Mouse (Mus musculus) embryo, embryonic 11 days (tissue): ENCODE data around the gene Acbd4.

Experiments
- DNase-seq: peaks from one replicate; pipeline ENCODE4 v3.0.0-alpha.2; 2015

The Acbd4 gene

DNA sequence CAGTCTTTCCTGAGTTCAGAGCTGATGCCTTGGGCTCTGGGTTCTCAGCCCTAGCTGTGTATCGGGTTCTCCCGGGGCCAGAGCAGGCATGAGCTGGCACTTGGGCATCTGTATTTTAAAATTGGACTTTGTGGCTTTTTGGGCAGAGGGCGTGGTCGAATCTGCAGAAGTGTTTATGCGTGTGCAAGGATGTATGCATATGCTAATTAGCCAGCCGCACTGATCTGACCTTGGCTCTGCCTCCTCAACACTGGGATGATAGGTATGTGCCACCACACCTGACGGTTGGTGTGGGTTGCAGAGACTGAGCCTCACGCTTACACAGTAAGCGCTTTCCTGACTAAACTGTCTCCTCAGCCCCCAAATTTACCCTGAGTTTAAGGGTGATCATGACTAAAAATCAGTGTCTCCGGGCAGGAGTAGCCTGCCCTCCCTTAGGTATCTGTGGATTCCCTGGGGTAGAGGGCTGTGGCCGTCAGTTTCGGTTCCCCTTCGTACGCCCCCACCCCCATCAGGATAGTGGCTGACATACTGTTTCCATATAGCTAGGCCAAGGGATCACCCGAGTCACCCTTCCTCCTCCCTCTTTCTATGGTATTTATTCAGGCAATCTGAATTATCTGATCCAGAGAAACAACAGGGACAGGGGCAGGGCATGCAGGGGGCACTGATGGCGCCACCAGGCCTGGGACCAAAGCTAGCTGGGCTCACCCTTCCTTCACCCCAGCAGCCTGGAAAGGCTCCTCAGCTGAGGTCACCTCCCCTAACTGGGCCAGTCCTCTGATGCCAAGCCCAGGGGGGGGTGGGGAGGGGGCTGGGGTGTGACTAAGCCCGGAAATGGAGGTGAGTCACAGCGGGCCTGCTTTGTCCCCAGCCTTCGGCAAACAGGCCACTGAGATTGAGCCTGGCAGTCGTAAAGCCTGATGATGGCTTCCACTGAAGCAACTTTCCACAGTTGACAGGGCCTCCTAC is 7.3 kb upstream of the Acbd4 start:
- DNase-seq = no peak

DNA sequence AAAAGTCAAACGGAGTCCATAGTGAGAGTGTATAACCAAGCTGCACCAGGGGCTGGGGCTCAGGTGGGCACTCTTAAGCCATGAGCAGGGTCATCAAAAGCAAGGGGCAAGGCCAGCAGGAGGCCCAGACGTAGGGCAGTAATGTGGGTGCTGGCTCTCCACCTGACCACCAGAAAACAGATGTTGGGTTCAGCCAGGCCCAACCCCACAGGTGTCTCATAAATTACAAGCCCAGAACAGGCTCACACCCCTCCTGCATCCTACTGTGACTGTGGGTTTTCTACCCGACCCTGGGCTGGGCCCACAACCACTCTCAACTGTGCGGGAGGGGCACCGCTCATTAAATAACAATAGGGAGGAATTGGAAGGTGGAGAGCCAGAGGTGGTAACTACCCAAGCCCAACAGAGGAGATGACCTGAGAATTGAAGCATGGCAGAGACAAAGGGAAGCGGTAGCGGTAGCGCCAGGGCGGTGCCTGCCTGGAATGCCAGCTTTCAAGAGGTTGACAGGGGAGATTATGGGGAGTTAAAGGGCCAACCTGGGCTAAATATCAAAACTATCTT is 6.3 kb upstream of the Acbd4 start:
- no peak for DNase-seq

DNA sequence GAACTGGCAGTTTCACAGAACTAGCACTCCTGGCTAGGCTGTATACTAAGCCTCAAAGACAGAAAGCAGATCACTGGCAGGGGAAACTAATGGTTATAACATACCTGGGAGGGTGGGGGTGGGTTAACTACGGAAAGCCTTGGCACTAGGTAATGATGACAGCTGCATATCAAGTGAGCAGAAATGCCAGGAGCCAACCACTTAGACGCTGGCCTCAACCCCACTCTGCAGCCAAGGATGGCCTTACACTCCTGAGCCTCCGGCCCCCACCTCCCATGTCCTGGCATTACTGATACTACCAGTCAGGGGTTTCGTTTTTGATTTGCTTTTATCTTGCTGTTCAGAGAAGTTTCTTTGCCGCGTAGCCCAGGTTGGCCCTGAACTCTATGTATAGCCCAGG is 5.7 kb upstream of the Acbd4 start:
- no peak for DNase-seq

DNA sequence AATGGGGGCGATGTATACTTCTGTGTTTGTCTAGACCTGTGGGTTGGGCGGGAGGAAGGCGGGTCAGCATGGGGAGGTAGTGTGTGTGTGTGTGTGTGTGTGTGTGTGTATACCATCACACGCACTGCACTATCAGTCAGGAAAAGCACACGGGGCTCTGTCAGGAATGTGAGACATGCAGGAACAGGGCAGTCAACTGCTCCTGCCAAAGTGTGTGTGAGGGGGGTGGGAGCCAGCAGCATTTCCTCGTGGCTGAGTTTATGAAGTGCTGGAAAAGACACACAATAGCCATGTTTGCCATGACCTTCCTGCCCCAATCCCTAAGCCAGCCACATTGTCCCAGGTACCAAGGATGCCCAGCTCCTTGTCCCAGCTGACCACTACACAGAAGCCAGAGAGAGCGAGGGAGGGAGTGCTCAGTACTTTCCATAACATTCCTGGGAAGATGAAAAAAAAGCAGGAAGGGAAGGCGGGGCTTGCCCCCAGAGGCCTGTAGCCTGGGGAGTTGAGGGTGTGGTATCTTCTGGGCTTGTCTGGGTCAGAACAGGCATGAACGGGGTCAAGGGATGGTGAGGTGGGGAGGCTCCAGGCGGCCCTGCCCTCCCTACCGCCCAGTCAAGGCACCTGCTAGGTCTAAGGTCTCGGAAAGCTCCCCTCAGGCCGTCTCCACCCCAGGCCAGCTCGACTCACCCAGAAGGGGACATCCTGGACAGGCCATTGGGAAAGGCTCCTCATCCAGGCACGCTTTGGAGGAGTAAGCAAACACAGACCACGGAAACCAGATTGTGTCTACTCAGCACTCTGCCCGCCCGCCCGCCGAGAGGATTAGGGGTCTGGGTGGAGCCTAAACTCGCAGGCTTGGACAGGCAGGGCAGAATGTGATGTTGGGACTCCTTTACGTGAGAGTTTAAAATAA is 4.2 kb upstream of the Acbd4 start:
- DNase-seq = peak; percentile 39

DNA sequence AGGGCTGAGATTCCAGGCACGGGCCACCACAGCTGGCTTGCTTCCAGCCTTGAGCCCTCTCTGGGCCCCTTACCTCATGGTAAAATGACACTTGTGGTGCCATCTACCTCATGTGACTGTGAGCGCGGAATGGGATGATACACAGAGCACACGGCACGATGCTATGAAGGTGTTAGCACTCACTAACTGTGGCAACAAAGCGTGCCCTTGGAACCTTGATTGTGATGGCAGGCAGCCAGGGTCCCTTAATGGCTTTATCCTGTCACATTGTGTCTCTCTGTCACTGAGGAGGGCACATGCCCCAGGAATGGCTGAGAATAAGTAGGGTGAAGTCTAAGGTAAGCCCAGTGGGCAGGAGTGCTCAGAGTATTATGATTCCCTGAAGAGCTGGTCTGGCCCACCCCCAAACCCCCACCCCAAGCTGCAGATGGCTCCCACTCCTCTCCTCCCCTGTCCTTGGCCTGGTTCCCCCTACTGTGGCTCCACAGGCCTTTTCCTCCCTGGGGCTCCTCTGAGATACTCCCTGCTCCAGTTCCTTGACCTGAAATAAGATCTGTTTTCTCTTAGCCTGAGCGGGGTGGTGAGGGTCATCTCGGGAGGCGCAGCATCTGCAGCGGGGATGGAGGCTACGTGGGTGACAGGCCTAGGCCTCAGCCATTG is 2.8 kb upstream of the Acbd4 start:
- DNase-seq = no peak

DNA sequence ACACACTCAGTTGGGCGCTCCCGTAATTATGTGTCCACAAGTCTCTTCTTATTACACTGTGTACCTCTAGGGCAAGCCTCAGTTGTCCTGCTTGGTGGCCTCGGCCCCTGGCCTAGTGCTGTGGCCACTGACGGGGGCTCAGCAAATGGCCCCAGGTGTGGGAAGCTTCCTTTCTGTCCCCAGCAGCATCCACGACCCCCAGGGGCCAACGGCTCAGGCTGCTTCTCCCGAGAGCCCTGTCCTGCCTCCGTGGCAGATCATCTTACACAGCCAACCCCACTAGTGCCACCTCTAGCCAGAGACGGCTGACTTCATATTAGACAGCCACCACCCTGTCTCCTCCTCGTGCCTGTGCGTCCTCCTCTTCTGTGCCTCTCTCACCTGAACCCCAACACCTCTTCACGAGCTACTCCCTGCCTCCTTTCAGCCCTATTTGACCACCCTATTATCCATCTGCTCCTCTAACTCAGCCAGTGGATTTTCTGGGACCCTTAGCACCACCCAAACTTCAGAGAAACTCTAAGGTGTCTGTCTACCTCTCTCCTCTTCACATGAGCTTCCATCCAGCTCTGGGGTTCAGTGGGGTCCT is 2.0 kb upstream of the Acbd4 start:
- DNase-seq = no peak

DNA sequence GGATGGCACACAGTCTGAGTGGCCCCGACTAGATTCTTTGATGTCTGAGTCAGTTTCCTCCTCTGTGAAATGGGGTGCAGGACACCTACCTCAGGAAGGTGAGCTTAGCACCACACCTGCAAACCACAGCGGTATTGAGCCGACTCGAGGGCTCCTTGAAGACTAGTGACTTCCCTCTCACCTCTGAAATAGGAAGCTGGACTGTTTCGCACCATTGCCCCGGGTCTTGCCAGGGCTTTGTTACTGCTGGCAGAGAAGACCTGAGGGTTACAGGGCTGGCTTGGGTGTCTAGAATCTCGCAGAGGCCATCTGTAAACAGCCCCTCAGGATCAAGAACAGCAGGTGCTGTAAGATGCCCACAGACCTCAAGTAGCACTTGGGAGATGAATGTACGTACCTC is 1.1 kb upstream of the Acbd4 start:
- DNase-seq = no peak

DNA sequence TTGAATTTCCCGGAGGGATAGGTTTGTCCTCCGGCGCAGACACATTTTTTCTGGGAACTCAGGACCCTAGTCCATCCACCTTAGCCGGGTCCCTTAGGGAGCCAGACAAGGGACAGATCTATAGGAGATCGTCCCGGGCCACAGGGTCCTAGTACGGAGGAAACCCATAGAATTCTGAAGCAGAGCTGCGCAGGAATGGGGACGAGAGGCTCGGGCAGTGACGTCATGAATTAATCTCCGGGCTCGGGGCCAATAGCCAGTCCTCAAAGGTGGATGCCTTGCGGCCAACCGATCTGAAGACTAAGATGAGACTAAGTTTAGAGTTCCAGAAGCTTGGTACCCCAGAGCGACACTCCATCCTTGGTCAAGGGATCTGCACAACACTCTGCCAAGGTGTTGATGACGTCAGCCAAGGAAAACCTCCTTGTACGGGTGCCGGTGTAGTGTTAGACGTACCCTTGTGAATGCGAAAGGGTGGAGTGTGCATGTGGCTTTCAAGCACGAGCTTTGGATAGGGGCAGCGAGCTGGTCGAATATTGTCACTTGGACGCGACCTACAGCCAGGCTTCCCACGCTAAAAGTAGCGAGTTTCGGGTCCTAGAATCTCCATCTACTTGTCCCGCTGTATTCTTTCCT is 502 bp downstream of the Acbd4 start:
- DNase-seq = peak; percentile 55

DNA sequence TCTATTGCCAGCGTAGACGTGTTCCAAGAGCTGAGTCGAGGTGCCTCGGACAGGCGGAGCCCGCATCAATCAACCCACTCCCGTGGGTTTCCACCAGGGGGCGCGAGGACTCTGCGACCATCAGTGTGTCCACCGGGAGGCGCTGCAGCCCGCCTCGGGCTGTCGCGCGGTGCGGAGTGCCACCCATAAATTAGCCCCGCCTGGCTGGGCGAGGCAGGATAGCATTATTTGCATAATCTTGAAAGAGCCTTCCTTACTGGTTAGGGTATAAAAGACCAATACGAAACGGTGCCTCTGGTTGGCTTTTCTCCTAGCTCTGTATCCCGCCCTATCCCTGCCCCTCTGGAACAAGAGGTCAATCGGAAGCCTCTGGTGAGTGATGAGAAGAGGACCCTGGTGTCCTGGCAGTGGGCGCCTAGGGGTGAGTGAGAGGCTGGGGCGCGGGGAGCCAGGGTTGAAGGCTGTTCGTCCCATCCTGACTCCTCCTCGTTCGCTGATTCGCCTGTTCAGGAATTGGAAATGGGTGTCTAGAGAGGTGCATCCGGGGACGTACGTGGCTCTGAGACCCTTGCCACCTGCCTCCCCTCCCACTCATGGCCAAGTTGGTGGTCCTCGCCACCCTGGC is 1.4 kb downstream of the Acbd4 start:
- peak; percentile 95 for DNase-seq

DNA sequence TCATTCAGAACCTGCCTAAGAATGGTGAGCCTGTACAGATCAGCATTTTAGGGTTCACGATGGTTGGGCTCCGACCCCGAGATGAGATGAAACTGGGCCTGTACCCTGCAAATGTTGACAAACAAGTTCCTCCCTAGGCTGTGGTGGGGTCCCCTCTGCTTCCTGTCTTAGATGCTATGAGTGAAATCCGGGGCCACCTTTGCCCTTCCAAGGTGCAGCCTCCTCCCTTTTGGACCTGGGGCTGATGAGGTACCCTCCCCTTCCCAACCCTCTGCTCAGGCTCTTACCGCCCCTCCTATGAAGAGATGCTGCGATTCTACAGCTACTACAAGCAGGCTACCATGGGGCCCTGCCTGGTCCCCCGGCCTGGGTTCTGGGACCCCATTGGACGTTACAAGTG is 2.1 kb downstream of the Acbd4 start:
- no peak for DNase-seq

DNA sequence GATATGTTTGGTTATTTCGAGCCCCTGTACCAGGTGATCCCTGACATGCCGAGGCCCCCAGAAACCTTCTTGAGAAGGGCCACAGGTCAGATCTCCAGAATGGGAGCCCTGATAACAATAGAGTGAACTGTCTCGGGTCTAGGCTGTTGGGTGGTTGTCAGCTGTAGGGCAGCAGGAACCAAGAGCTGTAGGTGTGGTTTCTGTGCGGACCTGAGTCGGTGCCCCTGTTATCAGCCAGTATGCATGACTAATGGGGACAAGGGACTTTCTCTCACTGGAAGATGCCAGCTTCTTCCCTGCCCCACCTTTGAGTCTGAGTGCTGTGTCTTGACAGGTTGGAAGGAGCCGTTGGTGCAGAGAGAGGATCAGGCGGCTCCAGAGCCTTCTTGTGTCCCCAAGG is 3.0 kb downstream of the Acbd4 start:
- DNase-seq = no peak

DNA sequence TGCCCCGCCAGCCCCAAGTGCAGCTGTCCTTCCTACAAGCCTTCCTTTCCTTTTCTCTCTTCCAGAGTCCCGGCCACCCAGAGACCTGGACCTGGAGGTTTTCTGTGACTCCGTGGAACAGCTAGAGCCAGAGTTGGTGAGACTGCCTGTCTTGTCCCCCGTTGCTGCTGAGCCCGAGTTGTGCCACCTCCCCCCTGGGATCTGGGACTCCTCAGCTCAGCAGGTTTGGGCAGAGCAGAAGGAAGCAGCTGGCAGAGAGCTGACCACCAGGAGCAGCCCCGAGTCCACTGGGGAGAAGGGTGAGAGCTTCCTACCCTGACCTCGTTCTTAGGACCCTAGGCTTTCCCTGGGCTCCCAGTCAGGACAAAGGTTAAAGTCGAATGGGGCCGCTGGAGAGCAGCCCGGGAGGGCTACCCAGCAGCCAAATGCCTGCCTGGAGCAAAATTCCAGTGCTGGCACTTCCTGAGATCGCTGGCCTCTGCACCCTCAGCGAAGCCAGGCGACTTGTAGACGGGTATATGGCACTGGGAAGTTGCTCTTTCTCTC is 3.8 kb downstream of the Acbd4 start:
- no peak for DNase-seq

DNA sequence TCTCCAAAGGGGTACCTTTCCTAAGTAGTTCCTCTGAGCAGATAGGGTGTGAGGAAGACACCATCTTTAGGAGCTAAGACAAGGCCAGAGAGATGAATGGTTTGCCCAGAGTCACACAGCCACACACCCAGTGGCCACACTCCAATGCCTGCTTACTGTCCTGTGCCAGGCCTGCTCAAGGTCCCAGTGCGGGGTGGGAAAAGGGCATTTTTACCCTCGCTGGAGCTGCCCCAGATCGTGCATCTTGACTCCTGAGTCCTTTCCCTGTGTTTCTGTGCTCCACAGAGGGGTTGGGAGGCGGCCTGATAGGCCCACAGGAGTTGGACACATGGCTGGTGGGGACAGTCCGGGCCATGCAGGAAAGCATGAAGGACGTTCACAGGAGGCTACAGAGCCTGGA is 4.3 kb downstream of the Acbd4 start:
- DNase-seq = no peak

DNA sequence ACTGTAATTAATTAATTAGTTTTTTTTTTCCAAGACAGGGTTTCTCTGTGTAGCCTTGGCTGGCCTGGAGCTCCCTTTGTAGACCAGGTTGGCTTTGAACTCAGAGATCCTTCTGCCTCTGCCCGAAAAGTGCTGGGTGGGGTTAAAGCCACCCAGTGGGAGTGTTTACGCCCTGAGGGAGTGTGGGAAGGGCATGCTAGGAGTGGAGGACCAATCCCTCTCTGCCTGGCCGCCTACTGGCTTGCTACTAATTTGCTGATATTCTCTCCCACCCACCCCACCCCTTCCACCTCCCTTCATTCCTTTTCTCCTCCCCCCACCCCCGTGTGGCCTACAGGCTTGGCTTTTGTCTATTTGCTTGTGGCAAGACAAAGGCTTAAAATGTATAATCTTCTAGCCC is 4.9 kb downstream of the Acbd4 start:
- DNase-seq = no peak

DNA sequence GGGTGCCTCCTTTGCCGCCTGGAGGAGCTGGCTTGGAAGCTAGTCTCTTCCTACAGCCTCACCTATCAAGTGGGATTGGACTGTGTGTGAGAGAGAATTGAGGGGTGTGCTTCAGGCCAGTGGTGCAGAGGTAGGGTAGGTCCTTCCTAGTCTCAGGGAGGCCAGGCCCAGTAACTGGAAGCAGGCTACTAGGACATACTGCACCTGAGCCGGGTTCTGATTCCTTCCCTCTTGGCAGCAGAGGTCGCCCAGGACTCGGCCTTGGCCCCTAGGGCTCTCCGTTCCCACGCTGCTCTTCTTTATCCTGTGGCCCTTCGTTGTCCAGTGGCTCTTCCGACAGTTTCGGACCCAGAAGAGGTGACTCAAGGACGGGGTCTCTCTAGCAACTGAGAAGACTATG is 9.8 kb downstream of the Acbd4 start:
- no peak for DNase-seq

DNA sequence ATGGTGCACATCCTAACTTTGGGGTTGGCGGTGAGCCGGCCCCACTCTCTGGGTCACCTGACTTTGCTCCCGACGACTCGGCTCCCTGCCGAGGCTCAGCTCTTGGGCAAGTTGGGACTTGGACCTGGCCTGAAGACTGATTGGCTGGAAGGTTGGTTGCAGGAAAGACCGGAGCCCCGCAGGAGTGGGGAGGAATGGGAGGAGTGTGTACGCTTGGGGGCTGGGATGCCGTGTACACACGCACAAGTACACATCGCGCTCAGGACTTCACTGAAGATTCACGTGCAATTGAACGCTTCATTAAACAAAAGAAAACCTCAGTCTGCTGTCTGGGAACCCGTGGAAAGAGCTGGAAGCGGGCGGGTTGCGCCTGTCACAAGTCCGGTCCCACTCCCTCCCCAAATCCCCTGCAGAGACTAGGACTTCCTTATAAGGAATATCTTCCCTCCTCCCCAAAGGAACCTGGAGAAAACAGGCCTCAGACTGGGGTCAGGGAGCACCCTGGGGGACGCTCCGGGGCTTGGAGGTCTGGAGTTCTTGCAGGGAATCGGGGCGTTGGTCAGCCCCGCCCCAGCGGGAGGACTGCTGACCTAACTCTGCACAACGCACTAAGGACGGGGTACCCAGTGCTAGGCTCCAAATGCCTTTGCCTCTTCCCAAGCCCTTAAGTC is 10.5 kb downstream of the Acbd4 start:
- DNase-seq = peak; percentile 71

DNA sequence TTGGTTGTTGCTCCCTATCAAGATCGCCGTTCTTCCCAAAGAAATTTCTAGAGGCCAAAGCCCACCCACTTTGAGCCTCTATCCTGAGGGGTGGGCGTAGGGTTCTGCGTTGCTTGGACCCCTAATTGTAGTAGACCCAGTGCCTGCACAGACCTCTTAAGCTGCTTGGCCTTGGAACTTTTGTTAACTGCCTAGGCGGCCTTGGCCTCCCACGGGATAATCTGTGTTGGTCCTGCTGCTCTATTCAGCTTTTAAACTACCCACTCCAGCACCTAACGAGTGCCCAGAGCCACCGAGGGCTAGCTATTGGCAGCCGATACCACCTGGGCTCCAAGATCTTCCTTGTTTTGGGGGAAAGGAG is 11.1 kb downstream of the Acbd4 start:
- no peak for DNase-seq

DNA sequence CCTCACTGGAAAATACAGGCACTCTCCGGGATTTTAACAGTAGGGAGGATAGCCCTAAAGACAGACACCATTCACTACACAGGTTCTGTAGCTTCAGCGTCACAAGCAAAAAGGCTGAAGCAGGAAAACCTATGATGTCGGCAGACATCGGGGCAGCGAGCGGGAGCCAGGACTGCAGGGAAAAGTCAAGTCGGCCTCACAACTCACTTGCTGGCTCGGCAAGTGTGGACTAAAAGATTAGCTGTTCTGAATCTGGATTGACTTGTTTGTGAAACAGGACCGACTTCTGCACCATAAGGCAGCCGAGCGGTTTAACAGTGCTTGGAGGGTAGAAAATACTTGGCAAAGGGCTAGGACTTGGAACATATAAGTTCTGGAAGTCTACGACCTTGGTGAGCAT is 11.5 kb downstream of the Acbd4 start:
- DNase-seq = no peak

DNA sequence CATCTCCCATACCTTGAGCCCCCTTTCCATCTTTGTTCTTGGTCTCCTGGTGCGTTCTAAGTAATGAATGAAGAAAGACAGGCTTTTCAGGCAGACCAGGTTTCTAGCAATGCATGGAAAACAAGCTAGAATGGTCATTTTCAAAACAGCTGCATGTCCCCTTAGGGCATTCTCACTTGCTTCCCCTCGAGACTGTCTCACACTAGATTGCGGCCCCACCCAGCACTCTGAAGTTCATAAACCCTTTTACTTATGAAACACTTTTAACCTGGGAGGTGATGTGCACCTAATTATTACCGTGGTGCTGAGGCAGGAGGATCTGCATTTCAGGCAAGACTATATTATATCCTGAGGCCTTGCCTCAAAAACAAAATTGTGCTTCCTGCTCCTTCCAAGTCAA is 12.3 kb downstream of the Acbd4 start:
- no peak for DNase-seq

DNA sequence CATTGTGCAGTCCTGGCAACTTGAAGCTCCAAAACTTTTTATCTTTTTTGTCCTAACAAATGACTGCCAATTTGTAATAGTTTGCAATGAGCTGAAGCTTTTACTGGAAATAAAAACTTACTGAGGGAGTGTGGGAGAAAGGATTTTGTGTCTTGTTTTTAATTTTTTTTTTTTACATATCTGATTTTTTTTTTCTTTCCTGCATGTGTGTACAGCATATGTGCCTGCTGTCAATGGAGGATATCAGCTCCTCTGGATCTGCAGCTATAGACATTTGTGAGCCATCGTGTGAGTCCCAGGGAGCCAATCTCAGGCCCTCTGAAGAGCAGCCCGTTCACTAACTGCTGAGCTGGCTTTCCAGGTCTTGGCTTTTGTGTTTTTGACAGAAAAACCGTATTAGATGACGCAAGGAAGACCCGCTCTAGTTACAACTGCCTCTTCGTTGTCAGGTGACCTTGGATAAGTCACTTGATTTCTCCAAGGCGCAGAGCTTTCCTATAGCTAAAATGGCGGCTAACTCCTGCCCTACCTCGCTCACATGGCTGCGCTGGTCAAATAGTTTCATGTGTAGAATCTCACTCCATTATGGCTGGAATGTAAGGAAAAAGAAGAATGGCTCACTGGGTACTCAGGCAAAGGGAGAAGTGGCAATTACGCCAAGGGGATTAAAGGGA is 12.9 kb downstream of the Acbd4 start:
- DNase-seq = no peak
